Mouse (Mus musculus) left cerebral cortex, postnatal 14 days (tissue): ENCODE measurements around the gene E4f1. TPM values are rescaled to one million over a fixed set of nuclear protein-coding genes. Genes with fewer than 3 reads are reported as not detected.

ENCODE experiments used
- DNase-seq, 2 experiments: peaks; one replicate each; pipeline ENCODE4 v3.0.0; 2021 to 2022; ENCODE audit warnings: low spot score in 2 of 2, mixed read lengths in 1 of 2
- intact Hi-C: fragments of 180-260 bp; cut with DNase I; formaldehyde crosslinking; loops from one replicate; pipeline ENCODE4 v1.15.1; 2025
- total RNA-seq, 2 experiments: library from RNA; stranded (reverse); gene quantifications; 2 replicates each; pipeline ENCODE4 v1.2.3; 2021

Gene E4f1
- total RNA-seq, 2 experiments from 2014 or later = 31.2 to 33.1 TPM

DNA sequence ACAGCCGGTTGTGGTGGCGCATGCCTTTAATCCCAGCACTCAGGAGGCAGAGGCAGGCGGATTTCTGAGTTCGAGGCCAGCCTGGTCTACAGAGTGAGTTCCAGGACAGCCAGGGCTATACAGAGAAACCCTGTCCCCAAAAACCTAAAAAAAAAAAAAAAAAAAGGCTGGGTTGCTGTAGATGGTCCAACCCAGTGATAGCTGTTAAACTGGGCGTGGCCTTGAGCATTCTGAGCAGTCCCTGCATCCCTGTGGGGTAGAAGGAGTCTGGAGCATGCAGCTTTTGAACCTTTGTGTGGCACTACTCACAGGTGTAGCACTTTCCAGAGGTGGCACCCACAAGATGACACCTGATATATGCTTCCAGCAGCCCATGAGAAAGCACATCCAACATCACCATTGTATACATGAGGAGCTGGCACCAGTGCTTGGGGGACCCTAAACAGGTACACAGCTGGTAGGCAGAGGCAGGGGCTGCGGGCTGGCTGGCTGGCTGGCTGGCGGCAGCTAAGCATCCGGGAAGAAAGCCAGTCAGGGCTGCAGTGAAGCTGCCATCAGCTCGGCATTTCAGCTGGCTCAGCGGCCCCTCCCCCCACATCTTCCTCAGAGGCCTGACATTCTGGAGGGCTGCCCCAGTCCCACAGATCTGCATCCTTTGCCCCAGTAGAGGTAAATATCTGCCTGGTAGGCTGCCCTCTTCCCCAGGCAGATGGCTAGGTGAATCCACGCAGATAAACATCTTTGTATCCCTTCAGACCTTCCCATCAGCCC lies 15.2 kb upstream of the E4f1 start:
- intact Hi-C loops = no loop called here
- peak; percentile 56 to 76 for DNase-seq

GRCm38 (mm10) chr17:24483495-24483894 lies 13.4 kb upstream of the E4f1 start:
- intact Hi-C loops = no loop called here

DNA sequence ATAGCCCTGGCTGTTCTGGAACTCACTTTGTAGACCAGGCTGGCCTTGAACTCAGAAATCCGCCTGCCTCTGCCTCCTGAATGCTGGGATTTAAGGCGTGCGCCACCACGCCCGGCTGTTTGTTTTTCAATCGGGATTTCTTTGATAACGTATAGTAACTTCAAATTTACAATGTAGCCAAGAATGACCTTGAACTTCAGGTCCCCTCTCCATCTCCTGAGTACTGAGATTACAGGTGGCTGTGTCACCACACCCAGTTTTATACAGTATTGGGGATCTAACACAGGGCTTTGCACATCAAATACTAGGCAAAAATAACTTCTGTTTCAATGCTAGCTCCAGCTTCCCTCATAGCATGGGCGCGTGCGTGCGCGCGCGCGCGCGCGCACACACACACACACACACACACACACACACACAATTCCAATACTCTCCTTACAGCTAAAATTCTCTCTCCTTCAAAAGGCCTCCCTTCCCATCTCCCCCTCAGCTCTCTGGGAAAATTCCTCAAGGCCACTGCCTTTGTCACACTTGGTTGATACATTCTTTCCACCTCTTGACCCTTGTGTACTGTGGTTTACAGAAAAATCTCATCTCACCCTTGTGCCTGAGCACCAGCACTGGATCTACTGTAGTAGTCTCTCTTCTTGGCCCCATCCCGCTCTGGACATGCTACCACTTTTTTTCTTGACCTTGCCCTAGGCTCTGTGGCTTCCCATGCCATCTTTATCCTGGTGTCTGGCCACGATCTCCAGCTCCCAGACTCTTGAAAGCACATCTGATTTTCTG lies 11.1 kb upstream of the E4f1 start:
- intact Hi-C loops = no loop called here
- no peak for DNase-seq

More at GRCm38 (mm10) chr17:24483495-24483894, 13.4 kb upstream of the E4f1 start:
- DNase-seq = no peak

GRCm38 (mm10) chr17:24480201-24480826 lies 10.2 kb upstream of the E4f1 start:
- DNase-seq = no peak
- intact Hi-C loops = no loop called here

DNA sequence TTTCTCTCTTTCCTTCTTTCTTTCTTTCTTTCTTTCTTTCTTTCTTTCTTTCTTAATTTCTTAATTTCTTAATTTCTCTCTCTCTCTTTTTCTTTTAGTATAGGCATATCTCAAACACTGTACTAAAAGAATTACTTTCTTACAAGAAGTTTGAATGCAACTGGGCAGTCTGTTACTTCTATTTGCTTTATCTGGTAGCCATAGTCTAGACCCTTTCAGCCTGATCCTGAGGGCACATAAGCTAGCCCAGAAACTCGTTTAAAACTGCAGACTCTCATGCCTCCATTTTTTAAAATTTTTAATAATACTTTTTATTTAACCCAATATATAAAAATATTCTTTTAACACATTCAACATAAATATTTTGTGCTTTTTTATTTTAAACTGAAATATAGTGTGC lies 9.3 kb upstream of the E4f1 start:
- intact Hi-C loops = loop anchor here (5.0 kb wide), 1 partner anchor 33 kb away; no protein-coding TSS in a partner anchor
- no peak for DNase-seq

GRCm38 (mm10) chr17:24478663-24479380 lies 8.7 kb upstream of the E4f1 start, which contains the start of gene Mlst8:
Mlst8 (minus strand) TSS chr17:24479078.
- intact Hi-C loops = loop anchor here (5.0 kb wide), 1 partner anchor 33 kb away; no protein-coding TSS in a partner anchor
- DNase-seq = peak; percentile 97

- intact Hi-C loops = loop anchor here (5.0 kb wide), 1 partner anchor 34 kb away; no protein-coding TSS in a partner anchor
- no peak for DNase-seq
These were observed 8.0 kb upstream of the E4f1 start for GRCm38 (mm10) chr17:24477985-24478600.

DNA sequence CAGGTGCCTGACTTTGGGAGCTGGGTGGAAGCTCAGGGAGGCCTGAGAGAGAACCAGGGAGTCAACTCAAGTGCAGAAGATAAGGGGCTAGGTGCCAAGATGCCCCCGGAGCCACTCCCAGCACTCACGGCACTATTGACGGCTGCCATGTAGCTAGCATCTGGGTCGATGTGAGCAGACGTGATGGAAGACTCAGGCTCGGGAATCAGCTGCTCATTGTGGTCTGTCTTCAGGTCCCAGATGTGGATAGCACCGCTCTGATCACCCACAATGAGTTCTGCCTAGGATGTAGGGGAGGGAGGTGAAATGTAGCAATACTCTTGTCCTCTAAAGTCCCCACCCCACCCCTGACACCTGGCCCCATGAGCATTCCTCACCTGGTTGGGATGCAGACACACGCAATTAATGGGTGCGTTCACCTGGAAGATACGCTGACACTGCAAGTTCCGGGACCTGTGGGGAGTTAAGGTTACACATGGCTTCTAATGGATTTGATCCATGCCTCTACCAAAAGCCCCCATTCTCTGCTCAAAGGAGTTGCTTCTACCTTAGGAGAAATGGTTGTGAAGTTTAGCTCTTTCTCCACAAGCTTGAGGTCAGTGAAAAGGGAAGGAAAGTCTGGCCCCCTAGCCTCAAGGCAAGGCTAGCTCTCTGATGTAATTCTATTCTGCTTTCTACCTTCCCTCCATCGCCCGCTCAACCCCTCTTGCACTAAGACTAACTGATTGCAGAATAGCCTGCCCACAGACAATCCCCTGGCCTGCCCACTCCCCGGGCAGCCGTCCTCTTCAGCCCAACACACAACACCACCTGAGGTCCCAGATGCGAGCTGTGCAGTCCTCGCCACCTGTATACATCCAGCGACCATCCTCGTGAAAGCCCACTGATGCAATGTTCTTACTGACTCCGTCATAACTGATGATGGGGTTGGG lies 7.2 kb upstream of the E4f1 start:
- intact Hi-C loops = loop anchor here (5.0 kb wide), 1 partner anchor 35 kb away; no protein-coding TSS in a partner anchor
- DNase-seq = no peak

DNA sequence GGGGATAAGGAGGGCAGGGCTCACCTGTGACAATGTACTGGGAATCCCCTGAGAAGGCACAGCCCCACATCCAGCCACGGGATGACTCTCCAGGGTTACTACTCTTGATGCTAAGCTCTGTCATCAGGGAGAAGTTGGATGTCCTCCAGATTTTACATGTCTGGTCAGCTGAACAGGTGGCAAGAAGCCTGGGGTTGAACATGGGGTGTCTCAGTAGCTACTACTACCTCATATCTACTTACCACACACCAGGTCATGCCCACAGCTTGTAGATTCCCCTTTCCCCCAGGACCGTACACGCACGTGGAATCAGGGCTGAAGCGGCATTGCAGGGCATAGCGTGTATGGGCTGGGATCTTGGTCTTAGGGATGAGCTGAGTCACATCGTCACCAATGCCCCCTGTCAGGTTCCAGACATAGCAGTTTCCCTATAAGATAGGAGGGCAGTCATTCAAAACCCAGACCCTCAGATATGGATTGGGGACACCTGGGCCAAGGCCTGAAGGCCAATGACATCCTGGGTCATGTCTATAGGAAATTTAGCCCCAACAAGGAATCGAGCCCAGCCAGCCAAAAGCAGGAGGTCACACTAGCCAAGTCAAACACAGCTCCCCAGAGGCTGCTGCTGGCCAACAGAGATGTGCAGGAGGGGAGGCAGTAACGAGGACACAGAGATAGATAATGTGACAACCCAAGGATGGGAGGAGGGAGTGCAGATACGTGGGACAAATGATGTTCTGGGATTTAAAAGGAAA lies 6.1 kb upstream of the E4f1 start:
- no peak for DNase-seq
- intact Hi-C loops = loop anchor here (5.0 kb wide), 1 partner anchor 36 kb away; no protein-coding TSS in a partner anchor

GRCm38 (mm10) chr17:24475586-24475985 lies 5.5 kb upstream of the E4f1 start:
- intact Hi-C loops = loop anchor here (5.0 kb wide), 1 partner anchor 37 kb away; no protein-coding TSS in a partner anchor
- DNase-seq = no peak

- DNase-seq = peak; percentile 59 to 69
- intact Hi-C loops = no loop called here
These were observed 4.4 kb upstream of the E4f1 start for GRCm38 (mm10) chr17:24474557-24474956.

- intact Hi-C loops = no loop called here
- no peak for DNase-seq
These were observed 3.6 kb upstream of the E4f1 start, which contains the start of gene Bricd5 for GRCm38 (mm10) chr17:24473612-24474275. Bricd5 (plus strand) TSS chr17:24473884.

DNA sequence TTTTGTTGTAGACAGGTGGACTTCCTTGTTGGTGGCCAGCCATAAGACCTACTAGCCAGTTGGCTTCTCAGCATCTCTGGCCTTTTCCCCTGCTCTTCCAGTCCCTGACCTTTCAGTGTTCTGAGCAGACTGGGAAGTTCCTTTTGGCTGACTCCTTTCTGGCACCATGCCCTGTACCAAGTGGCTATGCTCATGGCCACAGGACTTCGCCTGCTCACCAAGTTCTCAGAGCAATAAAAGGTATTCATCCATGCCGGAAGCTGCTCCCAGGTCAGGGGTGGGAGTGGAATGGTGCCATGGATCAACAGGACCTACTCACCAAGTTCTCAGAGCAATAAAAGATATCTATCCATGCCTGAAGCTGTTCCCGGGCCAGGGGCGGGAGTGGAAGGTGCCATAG lies 2.4 kb upstream of the E4f1 start:
- DNase-seq = no peak
- intact Hi-C loops = no loop called here

- intact Hi-C loops = no loop called here
These were observed 801 bp upstream of the E4f1 start for GRCm38 (mm10) chr17:24470701-24471527.

DNA sequence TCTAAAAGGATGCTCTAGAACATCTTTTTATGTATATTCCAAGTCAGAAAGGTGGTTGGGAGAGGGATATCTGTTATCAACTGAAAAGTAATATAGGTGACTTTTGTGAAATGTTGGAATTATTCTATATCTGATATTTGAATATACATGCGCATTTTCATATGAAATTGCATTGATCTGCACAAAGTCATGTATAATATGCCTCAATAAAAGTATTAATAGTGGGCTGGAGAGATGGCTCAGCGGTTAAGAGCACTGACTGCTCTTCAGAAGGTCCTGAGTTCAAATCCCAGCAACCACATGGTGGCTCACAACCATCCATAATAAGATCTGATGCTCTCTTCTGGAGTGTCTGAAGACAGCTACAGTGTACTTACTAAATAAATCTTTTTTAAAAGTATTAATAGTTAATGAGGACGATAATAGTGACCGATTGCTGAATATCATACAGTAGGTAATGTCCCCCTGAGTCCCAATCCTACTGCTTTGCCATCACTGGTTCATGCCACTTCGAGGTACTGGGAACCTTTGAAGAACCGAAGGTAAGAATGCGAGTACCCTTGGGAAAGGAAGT lies 690 bp downstream of the E4f1 start:
- DNase-seq = no peak
- intact Hi-C loops = no loop called here

More at GRCm38 (mm10) chr17:24470701-24471527, 801 bp upstream of the E4f1 start:
- DNase-seq = no peak
